Mouse (Mus musculus) kidney, postnatal 0 days (tissue): Measurements from ENCODE around the gene Olfr1320. TPM values are rescaled to one million over a fixed set of nuclear protein-coding genes. Genes with fewer than 3 reads are reported as not detected.
"Not testable (repeated sequence)": the region's sequence is repeated elsewhere in the genome, so short reads cannot be mapped to it uniquely, and the experiment has no call there.

Experiments
- ATAC-seq: fragments of 200-750 bp; cut with Nextera tagmentation; replicated peaks from 2 replicates; pipeline ENCODE4 v1.8.0; 2017; ENCODE audit warnings: low read depth, moderate number of reproducible peaks, moderate TSS enrichment, moderate library complexity; ENCODE audit not compliant: low FRiP score
- DNase-seq: peaks from one replicate; pipeline ENCODE4 v3.0.0-alpha.2; 2016; ENCODE audit warnings: low spot score
- H3K27ac ChIP-seq: fragments of 300-500 bp; sonication (generic); 2 replicates; pipeline ENCODE4 v1.5.1; 2014; ENCODE audit warnings: mild to moderate bottlenecking
- H3K27me3 ChIP-seq: fragments of 300-500 bp; sonication (generic); 2 replicates; pipeline ENCODE4 v1.6.1; 2014; ENCODE audit warnings: low read length, mixed read lengths; ENCODE audit not compliant: insufficient read depth
- H3K36me3 ChIP-seq: fragments of 300-500 bp; sonication (generic); 2 replicates; pipeline ENCODE4 v1.6.1; 2014; ENCODE audit warnings: low read length, mixed read lengths; ENCODE audit not compliant: insufficient read depth
- H3K4me1 ChIP-seq: fragments of 300-500 bp; sonication (generic); replicated peaks from 2 replicates; pipeline ENCODE4 v1.6.1; 2014; ENCODE audit warnings: antibody characterized with exemption, low read length, mixed read lengths; ENCODE audit not compliant: insufficient read depth
- H3K4me2 ChIP-seq: fragments of 300-500 bp; sonication (generic); 2 replicates; pipeline ENCODE4 v1.6.1; 2014; ENCODE audit warnings: mild to moderate bottlenecking, low read length, moderate library complexity, mixed read lengths
- H3K4me3 ChIP-seq: fragments of 300-500 bp; sonication (generic); replicated peaks from 2 replicates; pipeline ENCODE4 v1.5.1; 2014; ENCODE audit warnings: low read depth, low read length
- H3K9ac ChIP-seq: fragments of 300-500 bp; sonication (generic); 2 replicates; pipeline ENCODE4 v1.6.1; 2014; ENCODE audit warnings: low read depth, low read length
- H3K9me3 ChIP-seq: fragments of 300-500 bp; sonication (generic); replicated peaks from 2 replicates; pipeline ENCODE4 v1.6.1; 2016; ENCODE audit warnings: low read length, inconsistent platforms, mixed read lengths
- CTCF ChIP-seq: IDR thresholded peaks from 2 replicates; pipeline ENCODE4 v1.5.1; 2016; ENCODE audit warnings: antibody characterized with exemption, low read depth, mild to moderate bottlenecking, moderate library complexity
- WGBS: fragments of 180-500 bp; shearing (Covaris S2); extraction: QIAGEN DNeasy Blood & Tissue Kit; methylation state at CpG from one replicate; pipeline ENCODE4 v1.1.7; 2014; 5-methylcytosine and 5-hydroxymethylcytosine counted together
- polyA plus RNA-seq: library from polyadenylated mRNA; unstranded; fragments of >200 nt; fragmentation: Nextera tagmentation; extraction: Ambion mirVana; gene quantifications from 2 replicates; pipeline ENCODE4 v1.2.1, GENCODE M21; 2015

Gene Olfr1320
- polyA plus RNA-seq: not detected in 2 replicates

GRCm38 (mm10) chrX:49672033-49672432 is at the start of gene Olfr1320:
Gene Olfr1320 (plus strand): TSS chrX:49672333.
- H3K36me3 ChIP-seq: no peaks in the 10 kb centered on the region
- no peak within 1 kb of the TSS for H3K4me3 ChIP-seq
- no peak within 1 kb of the TSS for H3K9ac ChIP-seq
- no peak for TF ChIP-seq CTCF
- ATAC-seq: no peak
- no peak for DNase-seq
- no peak within 1 kb of the TSS for H3K27ac ChIP-seq
- no peaks in the 10 kb centered on the region for H3K4me1 ChIP-seq
- H3K27me3 ChIP-seq: no peaks in the 10 kb centered on the region
- H3K4me2 ChIP-seq: no peak within 1 kb of the TSS
- no peaks in the 10 kb centered on the region for H3K9me3 ChIP-seq
- WGBS: 93% methylated on average over 1 of the region's 1 CpGs

- Histone ChIP-seq H3K36me3 (no peaks in the 10 kb centered on the region), H3K4me3 (no peak overlapping the region), H3K27me3 (no peaks in the 10 kb centered on the region), H3K4me2 (no peak overlapping the region), H3K9ac (no peak overlapping the region), H3K9me3 (no peaks in the 10 kb centered on the region), H3K27ac (no peak overlapping the region), H3K4me1 (no peaks in the 10 kb centered on the region)
- no peak for DNase-seq
- ATAC-seq: no peak
- TF ChIP-seq CTCF: no peak
Observed at GRCm38 (mm10) chrX:49627566-49627965, 44.6 kb upstream of the Olfr1320 start.

- no peak overlapping the region for H3K27ac ChIP-seq
- no peak overlapping the region for H3K4me3 ChIP-seq
- H3K36me3 ChIP-seq: no peaks in the 10 kb centered on the region
- H3K4me1 ChIP-seq: no peaks in the 10 kb centered on the region
- 56% methylated on average over 2 of the region's 2 CpGs for WGBS
- H3K9ac ChIP-seq: no peak overlapping the region
- DNase-seq (no peak), ATAC-seq (no peak)
- no peak overlapping the region for H3K4me2 ChIP-seq
- no peak for TF ChIP-seq CTCF
- H3K27me3 ChIP-seq: no peaks in the 10 kb centered on the region
- H3K9me3 ChIP-seq: no peaks in the 10 kb centered on the region
Observed at GRCm38 (mm10) chrX:49631195-49631594, 40.9 kb upstream of the Olfr1320 start.

GRCm38 (mm10) chrX:49660781-49661180 is 11.4 kb upstream of the Olfr1320 start:
- not testable (repeated sequence) for DNase-seq, H3K36me3 ChIP-seq, H3K9me3 ChIP-seq, H3K27ac ChIP-seq, H3K4me2 ChIP-seq, H3K4me3 ChIP-seq, ATAC-seq, H3K27me3 ChIP-seq, H3K9ac ChIP-seq, H3K4me1 ChIP-seq
- WGBS: 90% methylated on average over 28 of the region's 29 CpGs

Other genes with a start within 250 kb of the Olfr1320 start
- 1.0 and 1.5 TPM in 2 replicates for gene Arhgap36, start 208.4 kb upstream of the Olfr1320 start, polyA plus RNA-seq
- gene Olfr1321, start 62.7 kb downstream of the Olfr1320 start, polyA plus RNA-seq: not detected in 2 replicates
- 2.7 and 2.9 TPM in 2 replicates for gene Igsf1, start 125.4 kb downstream of the Olfr1320 start, polyA plus RNA-seq
- gene Olfr1322, start 219.2 kb downstream of the Olfr1320 start, polyA plus RNA-seq: not detected in 2 replicates